Mouse (Mus musculus): ENCODE data around the gene Klhl23.
"Not testable (repeated sequence)": the region's sequence is repeated elsewhere in the genome, so short reads cannot be mapped to it uniquely, and the experiment has no call there.

Gene Klhl23

GRCm38 (mm10) chr2:69821711-69822110, at the start of gene Klhl23:
Klhl23 (plus strand) TSS chr2:69821944.
- no peak for DNase-seq

GRCm38 (mm10) chr2:69773331-69773730, 48.4 kb upstream of the Klhl23 start:
- DNase-seq, result peak; percentile 48

GRCm38 (mm10) chr2:69777985-69778835, 43.5 kb upstream of the Klhl23 start:
- peak; percentile 25 for DNase-seq

- no peak for DNase-seq
Measured at GRCm38 (mm10) chr2:69778836-69779177, 42.9 kb upstream of the Klhl23 start.

GRCm38 (mm10) chr2:69788974-69789373, 32.8 kb upstream of the Klhl23 start:
- no peak for DNase-seq

- peak; percentile 97 for DNase-seq
Measured at GRCm38 (mm10) chr2:69789429-69790069, 32.2 kb upstream of the Klhl23 start, which contains the start of the genes Ccdc173 and Phospho2. Ccdc173 (minus strand) TSS chr2:69789575. Phospho2 (plus strand) TSS chr2:69789623.

GRCm38 (mm10) chr2:69790285-69790684, 31.5 kb upstream of the Klhl23 start:
- DNase-seq, result peak; percentile 81

- DNase-seq, result no peak
Measured at GRCm38 (mm10) chr2:69790722-69791121, 31.0 kb upstream of the Klhl23 start.

- no peak for DNase-seq
Measured at GRCm38 (mm10) chr2:69802911-69803312, 18.8 kb upstream of the Klhl23 start.

- DNase-seq, result no peak
Measured at GRCm38 (mm10) chr2:69803756-69804155, 18.0 kb upstream of the Klhl23 start.

GRCm38 (mm10) chr2:69804663-69805062, 17.1 kb upstream of the Klhl23 start:
- not testable (repeated sequence) for DNase-seq

- DNase-seq, result no peak
Measured at GRCm38 (mm10) chr2:69810169-69810568, 11.6 kb upstream of the Klhl23 start.

- DNase-seq, result not testable (repeated sequence)
Measured at GRCm38 (mm10) chr2:69811349-69811748, 10.4 kb upstream of the Klhl23 start.

GRCm38 (mm10) chr2:69816575-69816974, 5.2 kb upstream of the Klhl23 start:
- no peak for DNase-seq

- DNase-seq, result no peak
Measured at GRCm38 (mm10) chr2:69818350-69819085, 3.2 kb upstream of the Klhl23 start.

- no peak for DNase-seq
Measured at GRCm38 (mm10) chr2:69820201-69820600, 1.5 kb upstream of the Klhl23 start.

GRCm38 (mm10) chr2:69822361-69823128, 801 bp downstream of the Klhl23 start:
- DNase-seq, result peak; percentile 64

- no peak for DNase-seq
Measured at GRCm38 (mm10) chr2:69823129-69823677, 1.5 kb downstream of the Klhl23 start.

GRCm38 (mm10) chr2:69825898-69826297, 4.2 kb downstream of the Klhl23 start:
- DNase-seq, result no peak

GRCm38 (mm10) chr2:69826380-69826779, 4.6 kb downstream of the Klhl23 start:
- DNase-seq, result no peak

GRCm38 (mm10) chr2:69828031-69828430, 6.3 kb downstream of the Klhl23 start:
- DNase-seq, result no peak

GRCm38 (mm10) chr2:69829680-69830079, 7.9 kb downstream of the Klhl23 start:
- DNase-seq, result no peak

Data from right cerebral cortex, postnatal 25 days (tissue).